Mouse (Mus musculus): ENCODE measurements around the gene Kmt2d. TPM values are rescaled to one million over a fixed set of nuclear protein-coding genes. Genes with fewer than 3 reads are reported as not detected.
"Not testable (repeated sequence)": the region's sequence is repeated elsewhere in the genome, so short reads cannot be mapped to it uniquely, and the experiment has no call there.

The Kmt2d gene
- polyA plus RNA-seq (2015; fragmentation: Nextera tagmentation; extraction: Ambion mirVana), result 5.1 TPM in 2 replicates

GRCm38 (mm10) chr15:98871070-98871915, at the start of gene Kmt2d:
Gene Kmt2d, minus strand, starts transcription at chr15:98871204.
- Histone ChIP-seq H3K4me2 (replicated peaks; ENCODE audit: low read depth) (peak within 1 kb of the TSS; percentile 94), H3K9ac (ENCODE audit: low read length) (peak within 1 kb of the TSS; percentile 99), H3K9me3 (ENCODE audit: control insufficient read depth, low read length) (no peaks in the 10 kb centered on the region), H3K4me3 (ENCODE audit: low read depth, low read length) (peak within 1 kb of the TSS; percentile 100), H3K27ac (replicated peaks) (peak within 1 kb of the TSS; percentile 98), H3K27me3 (ENCODE audit: control insufficient read depth, insufficient read depth, low read length) (no peaks in the 10 kb centered on the region), H3K4me1 (replicated peaks; ENCODE audit: control insufficient read depth, insufficient read depth) (peaks cover 16% of the 10 kb centered on the region), H3K36me3 (ENCODE audit: control insufficient read depth, insufficient read depth, low read length) (peaks cover 3% of the 10 kb centered on the region; the same call in 1 of the 2 replicates)
- no peak for TF ChIP-seq EP300 (optimal IDR thresholded peaks at IDR 0.05)
- TF ChIP-seq CTCF (IDR thresholded peaks at IDR 0.05; ENCODE audit: low read depth), result no peak
- peak; percentile 54 for DNase-seq (ENCODE audit: low spot score)
- WGBS, result under 1% methylated on average over 54 of the region's 94 CpGs
- ATAC-seq (ENCODE audit: low FRiP score, low TSS enrichment), result peak; percentile 18

DNA sequence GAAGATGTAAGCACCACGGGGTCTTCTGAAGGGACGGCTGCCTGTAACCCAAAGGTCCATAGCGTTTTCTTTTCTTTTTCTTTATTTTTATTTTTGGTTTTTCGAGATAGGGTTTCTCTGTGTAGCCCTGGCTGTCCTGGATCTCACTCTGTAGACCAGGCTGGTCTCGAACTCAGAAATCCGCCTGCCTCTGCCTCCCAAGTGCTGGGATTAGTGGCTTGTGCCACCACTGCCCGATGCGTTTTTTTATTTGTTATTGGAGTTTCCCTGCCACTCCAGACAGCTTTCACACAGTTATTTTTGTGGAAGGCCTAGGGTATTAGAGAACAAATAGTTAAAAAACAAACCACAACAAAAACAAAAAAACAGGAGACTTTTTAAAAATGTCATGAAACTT, 47.5 kb upstream of the Kmt2d start:
- not testable (repeated sequence) for DNase-seq (ENCODE audit: low spot score); H3K9me3 ChIP-seq (ENCODE audit: control insufficient read depth, low read length)
- WGBS, result 16% methylated on average over 8 of the region's 8 CpGs

DNA sequence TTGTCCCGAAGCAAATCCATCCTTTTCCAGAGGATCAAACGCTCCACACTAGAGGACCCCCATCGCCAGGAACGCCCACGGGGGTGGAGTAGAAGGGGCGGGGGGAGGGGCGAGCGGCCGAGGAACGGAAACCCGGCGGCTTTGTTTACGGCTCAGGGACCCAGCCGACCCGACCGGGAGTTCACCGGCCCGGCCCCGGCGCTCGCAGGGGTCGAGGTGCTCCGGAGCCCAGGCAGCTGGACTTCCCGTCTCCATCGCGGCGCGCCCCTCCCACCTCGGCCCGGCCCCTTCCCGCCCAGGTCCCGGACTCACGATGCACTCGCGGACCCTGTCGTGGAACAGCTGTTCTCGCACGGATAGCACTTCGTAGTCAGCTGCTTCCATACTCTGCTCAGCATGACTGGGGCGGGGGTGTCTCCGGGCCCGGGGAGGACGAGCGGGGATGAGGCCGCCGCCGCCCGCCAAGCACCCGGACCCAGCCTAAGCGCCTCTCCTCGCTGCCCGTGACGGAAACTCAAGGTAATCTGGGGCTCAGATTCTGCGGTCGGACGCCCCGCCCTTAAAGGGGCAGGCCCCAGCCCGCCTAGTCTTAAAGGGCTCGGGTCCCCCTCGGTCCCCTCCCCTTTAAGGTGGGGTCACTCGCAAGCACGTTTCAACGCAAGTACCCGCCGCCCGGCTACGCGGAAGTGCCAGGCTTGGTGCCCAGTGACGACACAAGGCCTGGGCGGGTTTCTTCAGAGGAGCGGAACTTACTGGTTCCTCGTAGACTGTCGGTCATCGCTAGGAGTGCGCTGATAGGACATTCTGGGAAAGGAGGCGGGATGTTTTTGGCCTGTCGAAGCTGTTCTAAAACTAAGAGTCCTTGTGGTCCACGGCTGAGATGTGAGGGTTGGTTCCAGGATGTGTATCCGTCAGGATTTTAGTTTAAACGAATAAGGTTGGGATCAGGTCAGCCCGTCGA, 46.8 kb upstream of the Kmt2d start, which contains the start of gene Lmbr1l:
Gene Lmbr1l (minus strand): TSS at position 694 of the 961 bp plus-strand sequence.
- Histone ChIP-seq H3K27ac (replicated peaks) (peak within 1 kb of the TSS; percentile 96), H3K27me3 (ENCODE audit: control insufficient read depth, insufficient read depth, low read length) (no peaks in the 10 kb centered on the region), H3K4me3 (ENCODE audit: low read depth, low read length) (peak within 1 kb of the TSS; percentile 90), H3K9me3 (ENCODE audit: control insufficient read depth, low read length) (no peaks in the 10 kb centered on the region), H3K4me2 (replicated peaks; ENCODE audit: low read depth) (peak within 1 kb of the TSS; percentile 79), H3K4me1 (replicated peaks; ENCODE audit: control insufficient read depth, insufficient read depth) (no peaks in the 10 kb centered on the region), H3K36me3 (ENCODE audit: control insufficient read depth, insufficient read depth, low read length) (no peaks in the 10 kb centered on the region), H3K9ac (ENCODE audit: low read length) (peak within 1 kb of the TSS; percentile 85)
- under 1% methylated on average over 76 of the region's 82 CpGs for WGBS
- peak; percentile 99 for ATAC-seq (ENCODE audit: low FRiP score, low TSS enrichment)
- TF ChIP-seq CTCF (IDR thresholded peaks at IDR 0.05; ENCODE audit: low read depth), result 0 out of 2 replicates have a peak, but pooled peaks have one; percentile 2
- TF ChIP-seq EP300 (optimal IDR thresholded peaks at IDR 0.05), result no peak
- DNase-seq (ENCODE audit: low spot score), result peak; percentile 99

More for the DNA sequence above, 47.5 kb upstream of the Kmt2d start:
- peak overlapping the region; percentile 74 for H3K27ac ChIP-seq (replicated peaks)
- H3K4me3 ChIP-seq (ENCODE audit: low read depth, low read length), result peak overlapping the region; percentile 90
- H3K4me2 ChIP-seq (replicated peaks; ENCODE audit: low read depth), result peak overlapping the region; percentile 79
- peak overlapping the region; percentile 50; the same call in 1 of the 2 replicates for H3K9ac ChIP-seq (ENCODE audit: low read length)
- H3K36me3 ChIP-seq (ENCODE audit: control insufficient read depth, insufficient read depth, low read length); ATAC-seq (ENCODE audit: low FRiP score, low TSS enrichment); H3K4me1 ChIP-seq (replicated peaks; ENCODE audit: control insufficient read depth, insufficient read depth); H3K27me3 ChIP-seq (ENCODE audit: control insufficient read depth, insufficient read depth, low read length): not testable (repeated sequence)

- Histone ChIP-seq H3K9ac (ENCODE audit: low read length) (peak overlapping the region; percentile 85), H3K27me3 (ENCODE audit: control insufficient read depth, insufficient read depth, low read length) (no peaks in the 10 kb centered on the region), H3K4me2 (replicated peaks; ENCODE audit: low read depth) (peak overlapping the region; percentile 79), H3K36me3 (ENCODE audit: control insufficient read depth, insufficient read depth, low read length) (0 out of 2 replicates have a peak, but pooled peaks cover 3% of the 10 kb centered on the region), H3K9me3 (ENCODE audit: control insufficient read depth, low read length) (no peaks in the 10 kb centered on the region), H3K27ac (replicated peaks) (peak overlapping the region; percentile 96), H3K4me1 (replicated peaks; ENCODE audit: control insufficient read depth, insufficient read depth) (no peaks in the 10 kb centered on the region), H3K4me3 (ENCODE audit: low read depth, low read length) (peak overlapping the region; percentile 90)
- ATAC-seq (ENCODE audit: low FRiP score, low TSS enrichment), result no peak
- peak; percentile 54 for DNase-seq (ENCODE audit: low spot score)
- WGBS, result 0% methylated on average over 13 of the region's 14 CpGs
- no peak for TF ChIP-seq CTCF (IDR thresholded peaks at IDR 0.05; ENCODE audit: low read depth)
- no peak for TF ChIP-seq EP300 (optimal IDR thresholded peaks at IDR 0.05)
These were observed 46.1 kb upstream of the Kmt2d start for GRCm38 (mm10) chr15:98917091-98917490.

DNA sequence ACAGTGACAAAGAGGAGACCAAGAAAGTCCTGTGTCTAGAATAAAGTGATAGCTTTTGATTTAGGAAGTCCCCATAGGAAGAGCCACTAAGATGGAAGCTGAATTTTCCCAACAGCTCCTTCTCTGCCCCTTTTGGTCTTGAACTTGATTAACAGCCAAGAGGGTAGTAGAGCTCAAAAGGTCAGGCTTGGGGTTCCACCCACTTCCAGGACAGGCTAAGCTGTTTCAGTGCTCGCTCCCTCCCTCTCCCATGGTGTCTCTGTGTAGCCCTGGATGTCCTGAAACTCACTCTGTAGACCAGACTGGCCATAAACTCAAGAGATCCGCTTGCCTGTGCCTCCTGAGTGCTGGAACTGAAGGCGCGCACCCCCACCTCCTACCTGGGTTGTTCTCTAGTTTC, 45.0 kb upstream of the Kmt2d start:
- ATAC-seq (ENCODE audit: low FRiP score, low TSS enrichment), result no peak

More for the DNA sequence above, 45.0 kb upstream of the Kmt2d start:
- H3K4me2 ChIP-seq (replicated peaks; ENCODE audit: low read depth), result peak overlapping the region; percentile 79; the same call in 1 of the 2 replicates
- peak overlapping the region; percentile 85; the same call in 1 of the 2 replicates for H3K9ac ChIP-seq (ENCODE audit: low read length)
- TF ChIP-seq CTCF (IDR thresholded peaks at IDR 0.05; ENCODE audit: low read depth), result no peak
- TF ChIP-seq EP300 (optimal IDR thresholded peaks at IDR 0.05), result no peak
- H3K27me3 ChIP-seq (ENCODE audit: control insufficient read depth, insufficient read depth, low read length), result no peaks in the 10 kb centered on the region
- no peak overlapping the region for H3K4me3 ChIP-seq (ENCODE audit: low read depth, low read length)
- 88% methylated on average over 4 of the region's 4 CpGs for WGBS
- DNase-seq (ENCODE audit: low spot score), result no peak
- no peaks in the 10 kb centered on the region for H3K9me3 ChIP-seq (ENCODE audit: control insufficient read depth, low read length)
- peaks cover 6% of the 10 kb centered on the region; the same call in 1 of the 2 replicates for H3K36me3 ChIP-seq (ENCODE audit: control insufficient read depth, insufficient read depth, low read length)
- H3K27ac ChIP-seq (replicated peaks), result no peak overlapping the region
- no peaks in the 10 kb centered on the region for H3K4me1 ChIP-seq (replicated peaks; ENCODE audit: control insufficient read depth, insufficient read depth)
